Mouse (Mus musculus): ENCODE measurements at regions not wholly inside any gene's neighbourhood (a gene's known extent, or its start where the extent isn't known, plus 50 kb on each side); places are given as distances from the start of the nearest gene placed in this dataset.

DNA sequence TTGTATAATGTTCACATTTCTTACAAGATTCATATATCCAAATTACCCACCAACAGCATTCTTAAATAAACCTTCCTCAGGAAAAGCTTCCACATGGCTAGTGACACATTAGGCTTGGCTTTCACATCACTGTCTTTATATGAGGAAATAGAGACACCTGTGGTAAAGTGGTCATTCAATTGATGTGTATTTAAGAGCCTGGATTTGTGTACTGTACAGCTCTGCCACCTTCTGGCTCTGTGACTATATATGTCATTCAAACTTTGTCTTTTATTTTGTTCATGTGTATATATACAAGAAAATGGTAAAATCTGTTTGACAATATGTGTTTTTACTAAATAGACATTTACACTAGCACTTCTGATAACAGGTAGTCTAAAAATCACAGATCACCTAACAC, 3090.1 kb upstream of the Gm6569 start:
- H3K4me1 ChIP-seq (ENCODE audit: control insufficient read depth, insufficient read depth, low read length), result no peaks in the 10 kb centered on the region
- ATAC-seq (ENCODE audit: insufficient read depth, low FRiP score, low TSS enrichment) (no peak), DNase-seq (ENCODE audit: low spot score) (no peak)
- no peak overlapping the region for H3K9ac ChIP-seq (ENCODE audit: low read length)
- H3K36me3 ChIP-seq (ENCODE audit: control insufficient read depth, insufficient read depth, low read length), result no peaks in the 10 kb centered on the region
- no peak overlapping the region for H3K4me3 ChIP-seq (ENCODE audit: low read depth, low read length)
- H3K4me2 ChIP-seq (ENCODE audit: low read depth), result no peak overlapping the region
- H3K9me3 ChIP-seq (ENCODE audit: control insufficient read depth, low read length), result no peaks in the 10 kb centered on the region
- H3K27ac ChIP-seq (ENCODE audit: low read depth, low read length), result no peak overlapping the region
- no peaks in the 10 kb centered on the region for H3K27me3 ChIP-seq (ENCODE audit: control insufficient read depth, insufficient read depth, low read length)

DNA sequence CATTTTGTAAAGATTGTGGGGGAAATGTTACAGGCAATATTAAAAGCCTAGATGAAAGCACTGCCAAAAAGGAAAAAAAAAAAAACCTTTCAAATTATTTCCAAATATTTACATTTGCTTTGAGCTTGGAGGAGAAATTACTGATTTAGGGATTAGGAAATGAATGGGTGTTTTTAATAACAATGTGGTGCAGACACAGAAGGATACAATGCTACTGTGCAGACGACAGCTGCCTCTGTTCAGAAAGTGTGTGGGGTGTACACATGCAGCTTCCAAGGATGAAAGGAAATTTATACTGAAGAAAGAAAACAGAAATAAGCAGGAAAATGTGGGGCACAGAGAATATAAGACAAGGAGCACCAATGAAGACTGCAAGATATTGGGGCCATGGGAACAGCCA, 3070.3 kb upstream of the Gm6569 start:
- H3K4me3 ChIP-seq (ENCODE audit: low read depth, low read length), result no peak overlapping the region
- DNase-seq (ENCODE audit: low spot score) (no peak), ATAC-seq (ENCODE audit: insufficient read depth, low FRiP score, low TSS enrichment) (no peak)
- H3K36me3 ChIP-seq (ENCODE audit: control insufficient read depth, insufficient read depth, low read length), result no peaks in the 10 kb centered on the region
- H3K4me1 ChIP-seq (ENCODE audit: control insufficient read depth, insufficient read depth, low read length), result no peaks in the 10 kb centered on the region
- no peak overlapping the region for H3K27ac ChIP-seq (ENCODE audit: low read depth, low read length)
- H3K9ac ChIP-seq (ENCODE audit: low read length), result no peak overlapping the region
- H3K9me3 ChIP-seq (ENCODE audit: control insufficient read depth, low read length), result no peaks in the 10 kb centered on the region
- H3K27me3 ChIP-seq (ENCODE audit: control insufficient read depth, insufficient read depth, low read length), result no peaks in the 10 kb centered on the region
- 64% methylated on average over 1 of the region's 1 CpGs for WGBS
- no peak overlapping the region for H3K4me2 ChIP-seq (ENCODE audit: low read depth)

DNA sequence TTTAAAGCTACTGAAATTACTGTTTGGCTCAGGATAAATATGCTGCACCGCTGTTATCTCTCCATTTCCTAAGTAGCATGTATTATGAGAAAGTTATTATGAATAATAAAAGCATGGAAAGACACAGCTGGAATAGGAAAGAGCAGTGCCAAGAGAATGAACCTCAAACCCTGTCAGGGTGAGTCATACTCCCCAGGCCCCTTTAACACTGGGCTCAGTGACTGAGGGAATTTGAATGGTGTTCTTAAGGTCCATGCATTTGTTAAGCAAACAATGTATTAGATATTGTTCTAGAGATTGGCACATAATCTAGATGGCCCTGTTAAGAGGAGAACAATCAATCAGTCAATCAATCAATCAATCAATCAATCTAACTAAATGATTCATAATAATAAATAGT, 3069.8 kb upstream of the Gm6569 start:
- no peak for DNase-seq (ENCODE audit: low spot score)
- no peak overlapping the region for H3K27ac ChIP-seq (ENCODE audit: low read depth, low read length)
- no peaks in the 10 kb centered on the region for H3K27me3 ChIP-seq (ENCODE audit: control insufficient read depth, insufficient read depth, low read length)
- H3K4me1 ChIP-seq (ENCODE audit: control insufficient read depth, insufficient read depth, low read length), result no peaks in the 10 kb centered on the region
- no peak overlapping the region for H3K4me2 ChIP-seq (ENCODE audit: low read depth)
- ATAC-seq (ENCODE audit: insufficient read depth, low FRiP score, low TSS enrichment), result no peak
- H3K4me3 ChIP-seq (ENCODE audit: low read depth, low read length), result no peak overlapping the region
- 67% methylated on average over 1 of the region's 1 CpGs for WGBS
- H3K9me3 ChIP-seq (ENCODE audit: control insufficient read depth, low read length), result no peaks in the 10 kb centered on the region
- no peaks in the 10 kb centered on the region for H3K36me3 ChIP-seq (ENCODE audit: control insufficient read depth, insufficient read depth, low read length)
- no peak overlapping the region for H3K9ac ChIP-seq (ENCODE audit: low read length)

DNA sequence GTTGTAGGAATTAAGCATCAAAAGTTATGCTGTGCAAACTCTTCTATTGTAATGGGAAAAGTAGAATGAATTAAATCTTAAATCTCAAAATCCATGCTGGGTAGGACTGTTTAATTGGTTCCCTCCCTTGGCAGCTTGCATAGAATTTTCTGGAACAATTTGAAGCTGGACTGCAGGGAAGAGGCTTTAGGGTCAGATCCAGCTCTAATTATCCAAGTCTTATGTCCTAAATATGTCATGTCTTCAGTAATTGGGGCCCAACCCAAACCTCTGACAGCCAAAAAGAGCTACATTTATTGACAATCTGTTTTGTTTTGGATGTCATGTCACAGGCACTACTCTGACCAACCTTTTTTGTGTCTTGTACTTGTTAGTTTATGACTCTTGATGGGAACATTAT, 3068.9 kb upstream of the Gm6569 start:
- H3K9ac ChIP-seq (ENCODE audit: low read length), result no peak overlapping the region
- H3K27me3 ChIP-seq (ENCODE audit: control insufficient read depth, insufficient read depth, low read length), result no peaks in the 10 kb centered on the region
- no peaks in the 10 kb centered on the region for H3K36me3 ChIP-seq (ENCODE audit: control insufficient read depth, insufficient read depth, low read length)
- no peak overlapping the region for H3K4me2 ChIP-seq (ENCODE audit: low read depth)
- no peak overlapping the region for H3K27ac ChIP-seq (ENCODE audit: low read depth, low read length)
- ATAC-seq (ENCODE audit: insufficient read depth, low FRiP score, low TSS enrichment) (no peak), DNase-seq (ENCODE audit: low spot score) (no peak)
- H3K9me3 ChIP-seq (ENCODE audit: control insufficient read depth, low read length), result no peaks in the 10 kb centered on the region
- H3K4me1 ChIP-seq (ENCODE audit: control insufficient read depth, insufficient read depth, low read length), result no peaks in the 10 kb centered on the region
- H3K4me3 ChIP-seq (ENCODE audit: low read depth, low read length), result no peak overlapping the region

All from neural tube, embryonic 11.5 days (tissue).